Mouse (Mus musculus) brain, embryonic 14.5 days (tissue): Measurements from ENCODE around the gene Bbs5. TPM values are rescaled to one million over a fixed set of nuclear protein-coding genes. Genes with fewer than 3 reads are reported as not detected.
"Not testable (repeated sequence)": the region's sequence is repeated elsewhere in the genome, so short reads cannot be mapped to it uniquely, and the experiment has no call there.

Source experiments
- DNase-seq: peaks from one replicate; pipeline ENCODE4 v3.0.0-alpha.2; 2011; ENCODE audit warnings: low read depth
- CTCF ChIP-seq: fragments of 200-500 bp; IDR thresholded peaks from 2 replicates; pipeline ENCODE4 v1.5.1; 2012; ENCODE audit warnings: inconsistent platforms, mild to moderate bottlenecking, moderate library complexity, borderline replicate concordance; ENCODE audit not compliant: insufficient read depth, insufficient read length; ENCODE audit errors: extremely low read depth
- POLR2A ChIP-seq: fragments of 200-500 bp; IDR thresholded peaks from 2 replicates; pipeline ENCODE4 v1.6.1; 2012; ENCODE audit warnings: mild to moderate bottlenecking, inconsistent platforms, borderline replicate concordance; ENCODE audit not compliant: poor library complexity, insufficient read depth, insufficient read length, severe bottlenecking; ENCODE audit errors: extremely low read depth
- polyA plus RNA-seq: library from polyadenylated mRNA; depleted of rRNA; stranded (reverse); fragments of >200 nt; gene quantifications from 2 replicates; pipeline ENCODE4 v1.2.3, GENCODE M21; 2012

Gene Bbs5
- polyA plus RNA-seq, 1 experiment: 18.8 TPM

- no peak for TF ChIP-seq POLR2A
- TF ChIP-seq CTCF: peak; percentile 36; the same call in 1 of the 2 replicates
- DNase-seq: no peak
These were observed 15.5 kb upstream of the Bbs5 start for GRCm38 (mm10) chr2:69631449-69631848.

- DNase-seq: peak; percentile 79
- TF ChIP-seq POLR2A (no peak), CTCF (peak; percentile 76; the same call in 1 of the 2 replicates)
These were observed 11.8 kb upstream of the Bbs5 start for GRCm38 (mm10) chr2:69635064-69635701.

GRCm38 (mm10) chr2:69635807-69636206 lies 11.2 kb upstream of the Bbs5 start:
- DNase-seq: peak; percentile 8
- no peak for TF ChIP-seq POLR2A
- peak; percentile 54; the same call in 1 of the 2 replicates for TF ChIP-seq CTCF

GRCm38 (mm10) chr2:69637989-69638388 lies 9.0 kb upstream of the Bbs5 start:
- not testable (repeated sequence) for DNase-seq

- TF ChIP-seq CTCF (no peak), POLR2A (no peak)
- DNase-seq: peak; percentile 71
These were observed 6.9 kb upstream of the Bbs5 start for GRCm38 (mm10) chr2:69640100-69640499.

- no peak for TF ChIP-seq POLR2A
- TF ChIP-seq CTCF: no peak
- no peak for DNase-seq
These were observed 1.9 kb upstream of the Bbs5 start for GRCm38 (mm10) chr2:69644968-69645617.

GRCm38 (mm10) chr2:69649716-69650115 lies 2.7 kb downstream of the Bbs5 start:
- no peak for DNase-seq

GRCm38 (mm10) chr2:69659326-69659725 lies 12.4 kb downstream of the Bbs5 start:
- TF ChIP-seq POLR2A (no peak), CTCF (no peak)
- DNase-seq: no peak

More at GRCm38 (mm10) chr2:69649716-69650115, 2.7 kb downstream of the Bbs5 start:
- TF ChIP-seq CTCF (no peak), POLR2A (no peak)

- no peak for DNase-seq
- TF ChIP-seq POLR2A (no peak), CTCF (no peak)
These were observed 17.0 kb downstream of the Bbs5 start for GRCm38 (mm10) chr2:69663827-69664476.

GRCm38 (mm10) chr2:69667656-69668055 lies 20.7 kb downstream of the Bbs5 start:
- DNase-seq: no peak
- TF ChIP-seq POLR2A: no peak
- TF ChIP-seq CTCF: no peak

GRCm38 (mm10) chr2:69668414-69668813 lies 21.4 kb downstream of the Bbs5 start:
- no peak for DNase-seq
- no peak for TF ChIP-seq CTCF
- TF ChIP-seq POLR2A: no peak
